18 mouse cellular contexts compared by ENCODE assay signal in the genomic region with DNA sequence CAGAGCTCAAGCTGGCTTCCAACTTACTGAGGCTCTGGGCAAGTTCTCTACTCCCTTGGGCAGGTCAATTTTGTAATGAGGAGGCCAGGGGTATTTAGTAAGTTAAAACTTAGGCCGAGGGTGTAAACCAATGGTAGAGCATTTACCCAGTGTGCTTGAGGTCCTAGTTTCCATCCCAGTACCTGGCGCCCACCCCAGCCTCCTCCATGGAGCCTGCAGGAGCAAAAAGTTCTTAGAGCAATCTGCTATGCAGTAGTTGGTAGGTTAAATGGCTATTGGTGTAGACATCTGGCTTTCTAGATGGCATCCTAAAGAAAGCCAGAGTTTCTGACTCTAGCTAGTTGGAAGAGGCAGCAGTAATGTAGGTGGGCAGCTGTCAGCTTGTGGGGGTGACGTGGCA. TPM values are rescaled to one million over a fixed set of nuclear protein-coding genes. Genes with fewer than 3 reads are reported as not detected.
"Had no signal": no experiment of that assay in that cellular context is flagged by ENCODE, and none has a peak within 500 bp of the region (broad histone marks: within the 10 kb centered on the region; RNA-seq: fewer than 3 reads in every experiment).

No protein-coding gene starts in this region.

- H3K27ac ChIP-seq: layer of hippocampus, adult 2 months; limb, embryonic 13.5 days; liver, embryonic 13.5 days; midbrain, embryonic 15.5 days; neural tube, embryonic 13.5 days had no signal

- H3K4me1 ChIP-seq: midbrain, embryonic 15.5 days; neural tube, embryonic 13.5 days had no signal

- H3K27me3 ChIP-seq: limb, embryonic 13.5 days; liver, embryonic 13.5 days; midbrain, embryonic 15.5 days; neural tube, embryonic 13.5 days had no signal

- H3K9ac ChIP-seq: limb, embryonic 13.5 days; liver, embryonic 13.5 days; midbrain, embryonic 15.5 days; neural tube, embryonic 13.5 days had no signal

- H3K9me3 ChIP-seq: limb, embryonic 13.5 days; liver, embryonic 13.5 days; midbrain, embryonic 15.5 days had no signal

- DNase-seq: kidney, adult 18-20 months; kidney, postnatal 10 days; kidney, postnatal 4 days; left cerebral cortex, postnatal 4 days; liver, embryonic 13.5 days; lung, adult 2 months; lung, postnatal 36 days; retina, postnatal 1 day; right cerebral cortex, postnatal 14 days; thymus, adult 18-20 months; thymus, postnatal 36 days had no signal

- H3K4me2 ChIP-seq: limb, embryonic 13.5 days; liver, embryonic 13.5 days; midbrain, embryonic 11.5 days; midbrain, embryonic 15.5 days; neural tube, embryonic 13.5 days had no signal

- H3K36me3 ChIP-seq: midbrain, embryonic 15.5 days had no signal

- ATAC-seq: inflammation-experienced regulatory T-cells, adult 6 months; lung, postnatal 0 days; midbrain, embryonic 15.5 days had no signal

- H3K4me3 ChIP-seq: layer of hippocampus, adult 2 months; limb, embryonic 13.5 days; liver, embryonic 13.5 days; midbrain, embryonic 15.5 days; neural tube, embryonic 13.5 days had no signal

RNA-seq across cellular contexts. Expression of gene Gpr18, which starts 33.9 kb away (rescaled TPM):
- polyA plus RNA-seq: liver, embryonic 13.5 days had no signal
